24 mouse cellular contexts compared by ENCODE assay signal in genomic region chr12:13677266-13677665, GRCm38 (mm10).
DNase-seq lines count a peak whose midpoint lies in the region; ATAC-seq and TF ChIP-seq lines count a peak whose summit lies in the region.
"Had no signal": no experiment of that assay in that cellular context is flagged by ENCODE, and none has a peak within 500 bp of the region (broad histone marks: within the 10 kb centered on the region; RNA-seq: fewer than 3 reads in every experiment).

No protein-coding gene starts in this region.

- TF ChIP-seq CTCF in midbrain, postnatal 0 days (IDR thresholded peaks at IDR 0.05): no peak

- H3K36me3 ChIP-seq in hindbrain, embryonic 15.5 days: no peaks in the 10 kb centered on the region
- H3K36me3 ChIP-seq in hindbrain, embryonic 11.5 days (ENCODE audit: control insufficient read depth, insufficient read depth, low read length): no peaks in the 10 kb centered on the region
- no peaks in the 10 kb centered on the region for H3K36me3 ChIP-seq in midbrain, embryonic 15.5 days (replicated peaks)
- no peaks in the 10 kb centered on the region for H3K36me3 ChIP-seq in midbrain, embryonic 10.5 days
- H3K36me3 ChIP-seq in midbrain, postnatal 0 days (ENCODE audit: insufficient read depth, low read length): no peaks in the 10 kb centered on the region
- H3K36me3 ChIP-seq: embryonic facial prominence, embryonic 13.5 days; forebrain, embryonic 10.5 days; intestine, embryonic 15.5 days; liver, embryonic 15.5 days; lung, embryonic 15.5 days had no signal

- H3K9ac ChIP-seq in hindbrain, embryonic 15.5 days: no peak overlapping the region
- no peak overlapping the region for H3K9ac ChIP-seq in hindbrain, embryonic 11.5 days (ENCODE audit: low read depth, low read length)
- no peak overlapping the region for H3K9ac ChIP-seq in midbrain, embryonic 15.5 days
- H3K9ac ChIP-seq in midbrain, postnatal 0 days (replicated peaks; ENCODE audit: low read length, poor library complexity, severe bottlenecking): no peak overlapping the region
- H3K9ac ChIP-seq: embryonic facial prominence, embryonic 13.5 days; forebrain, postnatal 0 days; intestine, embryonic 15.5 days; liver, embryonic 15.5 days; lung, embryonic 15.5 days had no signal

- ATAC-seq in frontal cortex, adult (ENCODE audit: low TSS enrichment): peak; percentile 20; the same call in 1 of the 2 replicates
- ATAC-seq in hindbrain, embryonic 15.5 days (ENCODE audit: low FRiP score, low read depth): 0 out of 2 replicates have a peak, but pooled peaks have one; percentile 34
- no peak for ATAC-seq in hindbrain, embryonic 11.5 days (ENCODE audit: low FRiP score)
- peak; percentile 20; the same call in 1 of the 2 replicates for ATAC-seq in midbrain, embryonic 15.5 days (replicated peaks)
- ATAC-seq in midbrain, postnatal 0 days (ENCODE audit: low FRiP score): no peak
- ATAC-seq: CD4-positive, CD25-positive, alpha-beta regulatory T cell, adult 4 months; forebrain, postnatal 0 days; intestine, embryonic 15.5 days had no signal

- H3K4me2 ChIP-seq in hindbrain, embryonic 15.5 days: no peak overlapping the region
- H3K4me2 ChIP-seq in hindbrain, embryonic 11.5 days (replicated peaks; ENCODE audit: low read depth, low read length): no peak overlapping the region
- H3K4me2 ChIP-seq in midbrain, embryonic 15.5 days: no peak overlapping the region
- H3K4me2 ChIP-seq in midbrain, postnatal 0 days (ENCODE audit: low read depth, low read length, poor library complexity, severe bottlenecking): no peak overlapping the region
- H3K4me2 ChIP-seq: embryonic facial prominence, embryonic 13.5 days; heart, embryonic 11.5 days; intestine, embryonic 15.5 days; liver, embryonic 15.5 days; lung, embryonic 15.5 days had no signal

- no peak overlapping the region for H3K27ac ChIP-seq in hindbrain, embryonic 15.5 days (replicated peaks)
- H3K27ac ChIP-seq in hindbrain, embryonic 11.5 days (ENCODE audit: low read depth, low read length): no peak overlapping the region
- H3K27ac ChIP-seq in midbrain, embryonic 15.5 days: no peak overlapping the region
- H3K27ac ChIP-seq in midbrain, embryonic 10.5 days (replicated peaks): no peak overlapping the region
- no peak overlapping the region for H3K27ac ChIP-seq in midbrain, postnatal 0 days (ENCODE audit: low read depth, low read length)
- H3K27ac ChIP-seq: embryonic facial prominence, embryonic 13.5 days; forebrain, embryonic 10.5 days; intestine, embryonic 15.5 days; kidney, postnatal 0 days; liver, embryonic 15.5 days; lung, embryonic 15.5 days had no signal

- no peaks in the 10 kb centered on the region for H3K9me3 ChIP-seq in hindbrain, embryonic 15.5 days
- H3K9me3 ChIP-seq in hindbrain, embryonic 11.5 days (ENCODE audit: control insufficient read depth, low read length): no peaks in the 10 kb centered on the region
- H3K9me3 ChIP-seq in midbrain, embryonic 15.5 days: no peaks in the 10 kb centered on the region
- H3K9me3 ChIP-seq in midbrain, embryonic 10.5 days (replicated peaks): no peaks in the 10 kb centered on the region
- no peaks in the 10 kb centered on the region for H3K9me3 ChIP-seq in midbrain, postnatal 0 days (ENCODE audit: low read length)
- H3K9me3 ChIP-seq: embryonic facial prominence, embryonic 13.5 days; forebrain, embryonic 10.5 days; intestine, embryonic 15.5 days; liver, embryonic 15.5 days; lung, embryonic 15.5 days had no signal

- no peaks in the 10 kb centered on the region for H3K27me3 ChIP-seq in hindbrain, embryonic 15.5 days
- H3K27me3 ChIP-seq in hindbrain, embryonic 11.5 days (ENCODE audit: control insufficient read depth, insufficient read depth, low read length): no peaks in the 10 kb centered on the region
- no peaks in the 10 kb centered on the region for H3K27me3 ChIP-seq in midbrain, embryonic 15.5 days (replicated peaks)
- no peaks in the 10 kb centered on the region for H3K27me3 ChIP-seq in midbrain, embryonic 10.5 days (ENCODE audit: low read depth, poor library complexity, severe bottlenecking)
- H3K27me3 ChIP-seq in midbrain, postnatal 0 days (ENCODE audit: insufficient read depth, low read length): no peaks in the 10 kb centered on the region
- H3K27me3 ChIP-seq: embryonic facial prominence, embryonic 13.5 days; intestine, embryonic 15.5 days; liver, embryonic 15.5 days; lung, embryonic 15.5 days had no signal

- H3K4me1 ChIP-seq in hindbrain, embryonic 15.5 days (replicated peaks): no peaks in the 10 kb centered on the region
- no peaks in the 10 kb centered on the region for H3K4me1 ChIP-seq in hindbrain, embryonic 11.5 days (replicated peaks; ENCODE audit: control insufficient read depth, insufficient read depth, low read length)
- no peaks in the 10 kb centered on the region for H3K4me1 ChIP-seq in midbrain, embryonic 15.5 days
- H3K4me1 ChIP-seq in midbrain, embryonic 10.5 days: no peaks in the 10 kb centered on the region
- no peaks in the 10 kb centered on the region for H3K4me1 ChIP-seq in midbrain, postnatal 0 days (ENCODE audit: insufficient read depth, low read length)
- H3K4me1 ChIP-seq: embryonic facial prominence, embryonic 13.5 days; forebrain, embryonic 10.5 days; intestine, embryonic 15.5 days; liver, embryonic 15.5 days; lung, embryonic 15.5 days had no signal

- no peak overlapping the region for H3K4me3 ChIP-seq in hindbrain, embryonic 15.5 days
- no peak overlapping the region for H3K4me3 ChIP-seq in hindbrain, embryonic 11.5 days (ENCODE audit: low read depth, low read length)
- H3K4me3 ChIP-seq in midbrain, embryonic 15.5 days: no peak overlapping the region
- no peak overlapping the region for H3K4me3 ChIP-seq in midbrain, embryonic 10.5 days
- H3K4me3 ChIP-seq in midbrain, postnatal 0 days (ENCODE audit: low read depth, low read length): no peak overlapping the region
- H3K4me3 ChIP-seq: embryonic facial prominence, embryonic 13.5 days; forebrain, embryonic 10.5 days; intestine, embryonic 15.5 days; liver, embryonic 15.5 days; lung, embryonic 15.5 days had no signal

- 57% methylated on average over 1 of the region's 1 CpGs for WGBS in hindbrain, embryonic 15.5 days
- WGBS in hindbrain, embryonic 11.5 days: 83% methylated on average over 1 of the region's 1 CpGs
- 63% methylated on average over 1 of the region's 1 CpGs for WGBS in midbrain, embryonic 15.5 days
- 79% methylated on average over 1 of the region's 1 CpGs for WGBS in midbrain, embryonic 10.5 days
- WGBS in midbrain, postnatal 0 days: 44% methylated on average over 1 of the region's 1 CpGs

- no peak for DNase-seq in frontal cortex, adult 2 months (ENCODE audit: extremely low spot score in 1 of 2, low spot score in 1 of 2)
- DNase-seq in hindbrain, embryonic 11.5 days (ENCODE audit: low spot score): no peak
- DNase-seq in midbrain, embryonic 10.5 days (ENCODE audit: low spot score): no peak
- peak; percentile 55 for DNase-seq in midbrain, postnatal 0 days (ENCODE audit: low spot score)
- DNase-seq: cerebellum, adult 11 months; forebrain, postnatal 0 days; gastrocnemius, postnatal 14 days; heart, postnatal 36 days; kidney, postnatal 4 days; layer of hippocampus, postnatal 36 days; lung, postnatal 36 days; thymus, adult 2 months; thymus, postnatal 36 days had no signal

Comparison
In these comparisons a context has a peak if more than half of its experiments do, and no peak if none do; other contexts are left out.
1. ATAC-seq: peak in frontal cortex, adult (single experiment), hindbrain, embryonic 15.5 days (single experiment) and midbrain, embryonic 15.5 days (single experiment); none in hindbrain, embryonic 11.5 days (single experiment) and midbrain, postnatal 0 days (single experiment).